12 mouse cellular contexts compared by ENCODE assay signal in genomic region chr2:7115801-7116200, GRCm38 (mm10).
A peak's percentile ranks its signal among the peaks of the same experiment; 100 is the strongest.
DNase-seq lines count a peak whose midpoint lies in the region; ATAC-seq and TF ChIP-seq lines count a peak whose summit lies in the region.
"Had no signal": no experiment of that assay in that cellular context is flagged by ENCODE, and none has a peak within 500 bp of the region (broad histone marks: within the 10 kb centered on the region; RNA-seq: fewer than 3 reads in every experiment).

No protein-coding gene starts in this region.

- no peaks in the 10 kb centered on the region for H3K9me3 ChIP-seq in kidney, postnatal 0 days (replicated peaks; ENCODE audit: low read length)
- no peaks in the 10 kb centered on the region for H3K9me3 ChIP-seq in stomach, embryonic 14.5 days (ENCODE audit: control insufficient read depth, low read depth, low read length)
- no peaks in the 10 kb centered on the region for H3K9me3 ChIP-seq in stomach, postnatal 0 days (ENCODE audit: control insufficient read depth, low read length)
- no peaks in the 10 kb centered on the region for H3K9me3 ChIP-seq in embryonic facial prominence, embryonic 14.5 days (ENCODE audit: control insufficient read depth, low read length)
- H3K9me3 ChIP-seq in forebrain, embryonic 16.5 days (ENCODE audit: control insufficient read depth, low read length), result no peaks in the 10 kb centered on the region

- H3K4me1 ChIP-seq in kidney, postnatal 0 days (replicated peaks; ENCODE audit: insufficient read depth, low read length), result no peaks in the 10 kb centered on the region
- no peaks in the 10 kb centered on the region for H3K4me1 ChIP-seq in kidney, adult 2 months (ENCODE audit: control insufficient read depth, insufficient read depth, low read length)
- no peaks in the 10 kb centered on the region for H3K4me1 ChIP-seq in stomach, embryonic 14.5 days (ENCODE audit: control insufficient read depth, insufficient read depth, low read length)
- no peaks in the 10 kb centered on the region for H3K4me1 ChIP-seq in stomach, postnatal 0 days (replicated peaks; ENCODE audit: control insufficient read depth, insufficient read depth)
- H3K4me1 ChIP-seq in embryonic facial prominence, embryonic 14.5 days (ENCODE audit: control insufficient read depth, insufficient read depth, low read length), result no peaks in the 10 kb centered on the region
- H3K4me1 ChIP-seq in forebrain, embryonic 16.5 days (replicated peaks; ENCODE audit: control insufficient read depth, insufficient read depth, low read length), result peaks cover 8% of the 10 kb centered on the region

- no peak for TF ChIP-seq POLR2A in kidney, adult 2 months (IDR thresholded peaks at IDR 0.05; ENCODE audit: low read depth, low read length)

- no peak overlapping the region for H3K27ac ChIP-seq in kidney, postnatal 0 days
- H3K27ac ChIP-seq in kidney, adult 2 months (ENCODE audit: insufficient read depth, low read depth, low read length), result no peak overlapping the region
- no peak overlapping the region for H3K27ac ChIP-seq in stomach, embryonic 14.5 days (ENCODE audit: low read length)
- no peak overlapping the region for H3K27ac ChIP-seq in stomach, postnatal 0 days (replicated peaks)
- no peak overlapping the region for H3K27ac ChIP-seq in embryonic facial prominence, embryonic 14.5 days (replicated peaks; ENCODE audit: low read depth, low read length)
- no peak overlapping the region for H3K27ac ChIP-seq in forebrain, embryonic 16.5 days (ENCODE audit: low read length)
- H3K27ac ChIP-seq: liver, embryonic 14.5 days had no signal

- H3K4me2 ChIP-seq in kidney, postnatal 0 days (ENCODE audit: low read length), result no peak overlapping the region
- no peak overlapping the region for H3K4me2 ChIP-seq in stomach, embryonic 14.5 days (replicated peaks; ENCODE audit: low read depth, low read length)
- no peak overlapping the region for H3K4me2 ChIP-seq in stomach, postnatal 0 days (replicated peaks; ENCODE audit: low read depth)
- no peak overlapping the region for H3K4me2 ChIP-seq in embryonic facial prominence, embryonic 14.5 days (ENCODE audit: low read depth, low read length)
- H3K4me2 ChIP-seq in forebrain, embryonic 16.5 days (ENCODE audit: low read length), result no peak overlapping the region

- H3K4me3 ChIP-seq in kidney, postnatal 0 days (replicated peaks; ENCODE audit: low read depth, low read length), result no peak overlapping the region
- H3K4me3 ChIP-seq in kidney, adult 2 months (ENCODE audit: insufficient read depth, low read depth, low read length), result no peak overlapping the region
- H3K4me3 ChIP-seq in stomach, embryonic 14.5 days (ENCODE audit: low read depth, low read length), result no peak overlapping the region
- no peak overlapping the region for H3K4me3 ChIP-seq in stomach, postnatal 0 days (ENCODE audit: low read depth, low read length)
- no peak overlapping the region for H3K4me3 ChIP-seq in embryonic facial prominence, embryonic 14.5 days (ENCODE audit: low read depth, low read length)
- no peak overlapping the region for H3K4me3 ChIP-seq in forebrain, embryonic 16.5 days (replicated peaks; ENCODE audit: low read length)

- DNase-seq in kidney, postnatal 0 days (ENCODE audit: low spot score), result peak; percentile 46
- no peak for DNase-seq in kidney, adult 2 months
- DNase-seq in stomach, postnatal 0 days (ENCODE audit: low spot score), result no peak
- DNase-seq in embryonic facial prominence, embryonic 14.5 days (ENCODE audit: low spot score), result peak; percentile 49
- no peak for DNase-seq in B cell, adult 2 months
- DNase-seq: cerebellum, postnatal 14 days; right cerebral cortex, postnatal 25 days; thymus, postnatal 25 days had no signal

- H3K27me3 ChIP-seq in kidney, postnatal 0 days (ENCODE audit: insufficient read depth, low read length), result no peaks in the 10 kb centered on the region
- no peaks in the 10 kb centered on the region for H3K27me3 ChIP-seq in kidney, adult 2 months (replicated peaks; ENCODE audit: control insufficient read depth, insufficient read depth, low read length)
- H3K27me3 ChIP-seq in stomach, embryonic 14.5 days (ENCODE audit: control insufficient read depth, insufficient read depth, low read length), result no peaks in the 10 kb centered on the region
- no peaks in the 10 kb centered on the region for H3K27me3 ChIP-seq in stomach, postnatal 0 days (ENCODE audit: control insufficient read depth, insufficient read depth, low read length)
- H3K27me3 ChIP-seq in embryonic facial prominence, embryonic 14.5 days (replicated peaks; ENCODE audit: control insufficient read depth, insufficient read depth, low read length), result no peaks in the 10 kb centered on the region
- no peaks in the 10 kb centered on the region for H3K27me3 ChIP-seq in forebrain, embryonic 16.5 days (replicated peaks; ENCODE audit: control insufficient read depth, insufficient read depth, low read length)

- 24% methylated on average over 2 of the region's 2 CpGs for WGBS in kidney, postnatal 0 days
- 25% methylated on average over 2 of the region's 2 CpGs for WGBS in kidney, adult 2 months
- WGBS in stomach, embryonic 14.5 days, result 33% methylated on average over 2 of the region's 2 CpGs
- 36% methylated on average over 2 of the region's 2 CpGs for WGBS in stomach, postnatal 0 days
- 13% methylated on average over 2 of the region's 2 CpGs for WGBS in embryonic facial prominence, embryonic 14.5 days
- 19% methylated on average over 2 of the region's 2 CpGs for WGBS in forebrain, embryonic 16.5 days

- ATAC-seq in kidney, postnatal 0 days (replicated peaks; ENCODE audit: low FRiP score, low read depth), result peak; percentile 79
- peak; percentile 28; the same call in 1 of the 2 replicates for ATAC-seq in stomach, embryonic 14.5 days (ENCODE audit: insufficient number of reproducible peaks, insufficient read depth, low FRiP score, low read depth)
- no peak for ATAC-seq in stomach, postnatal 0 days (ENCODE audit: low FRiP score, low TSS enrichment)
- ATAC-seq in embryonic facial prominence, embryonic 14.5 days (ENCODE audit: low read depth), result 0 out of 2 replicates have a peak, but pooled peaks have one; percentile 67
- ATAC-seq in forebrain, embryonic 16.5 days, result no peak
- ATAC-seq: activated CD4-positive, CD25-positive, alpha-beta regulatory T cell, adult 4 months had no signal

- H3K9ac ChIP-seq in kidney, postnatal 0 days (ENCODE audit: low read depth, low read length), result no peak overlapping the region
- H3K9ac ChIP-seq in stomach, embryonic 14.5 days (replicated peaks; ENCODE audit: low read depth, low read length), result no peak overlapping the region
- H3K9ac ChIP-seq in stomach, postnatal 0 days (ENCODE audit: low read length), result no peak overlapping the region
- no peak overlapping the region for H3K9ac ChIP-seq in embryonic facial prominence, embryonic 14.5 days (ENCODE audit: low read depth, low read length)
- no peak overlapping the region for H3K9ac ChIP-seq in forebrain, embryonic 16.5 days (replicated peaks; ENCODE audit: low read depth, low read length)
- H3K9ac ChIP-seq: liver, embryonic 14.5 days had no signal

- TF ChIP-seq EP300 in stomach, postnatal 0 days (optimal IDR thresholded peaks at IDR 0.05), result no peak

- no peaks in the 10 kb centered on the region for H3K36me3 ChIP-seq in kidney, postnatal 0 days (ENCODE audit: insufficient read depth, low read length)
- no peaks in the 10 kb centered on the region for H3K36me3 ChIP-seq in kidney, adult 2 months (ENCODE audit: control insufficient read depth, insufficient read depth, low read length)
- H3K36me3 ChIP-seq in stomach, embryonic 14.5 days (ENCODE audit: control insufficient read depth, insufficient read depth, low read length), result no peaks in the 10 kb centered on the region
- H3K36me3 ChIP-seq in stomach, postnatal 0 days (ENCODE audit: control insufficient read depth, insufficient read depth, low read length), result no peaks in the 10 kb centered on the region
- H3K36me3 ChIP-seq in embryonic facial prominence, embryonic 14.5 days (ENCODE audit: control insufficient read depth, insufficient read depth, low read length), result no peaks in the 10 kb centered on the region
- H3K36me3 ChIP-seq in forebrain, embryonic 16.5 days (ENCODE audit: control insufficient read depth, insufficient read depth), result no peaks in the 10 kb centered on the region

- no peak for TF ChIP-seq CTCF in kidney, postnatal 0 days (IDR thresholded peaks at IDR 0.05; ENCODE audit: low read depth)
- no peak for TF ChIP-seq CTCF in kidney, adult 2 months (conservative IDR thresholded peaks at IDR 0.05; ENCODE audit: insufficient read depth, insufficient read length, low read depth, low read length)
- no peak for TF ChIP-seq CTCF in stomach, postnatal 0 days (IDR thresholded peaks at IDR 0.05; ENCODE audit: low read depth)

Comparison
In these comparisons a context has a peak if more than half of its experiments do, and no peak if none do; other contexts are left out.
1. ATAC-seq: peak in kidney, postnatal 0 days (single experiment), stomach, embryonic 14.5 days (single experiment) and embryonic facial prominence, embryonic 14.5 days (single experiment); none in stomach, postnatal 0 days (single experiment) and forebrain, embryonic 16.5 days (single experiment).
2. DNase-seq: peak in kidney, postnatal 0 days (single experiment) and embryonic facial prominence, embryonic 14.5 days (single experiment); none in kidney, adult 2 months (single experiment), stomach, postnatal 0 days (single experiment) and B cell, adult 2 months (0 of 2).